Mouse (Mus musculus) bone marrow macrophage, adult 2 months (primary cell): ENCODE data around the gene Vmn1r215.

Experiments used
- CTCF ChIP-seq: IDR thresholded peaks from 2 replicates; pipeline ENCODE4 v1.5.1; 2012; ENCODE audit warnings: low read depth, mild to moderate bottlenecking, low read length, moderate library complexity
- POLR2A ChIP-seq: IDR thresholded peaks from 2 replicates; pipeline ENCODE4 v1.6.1; 2012; ENCODE audit warnings: mild to moderate bottlenecking, low read depth, low read length, borderline replicate concordance

- TF ChIP-seq CTCF: no peak
- no peak for TF ChIP-seq POLR2A
These were observed 10.0 kb upstream of the Vmn1r215 start for GRCm38 (mm10) chr13:23057778-23058177.
